Mouse (Mus musculus) gastrocnemius, adult 8-10 months (tissue): Measurements from ENCODE around the gene Hormad2. TPM values are rescaled to one million over a fixed set of nuclear protein-coding genes. Genes with fewer than 3 reads are reported as not detected.

ENCODE experiments used
- DNase-seq, 2 experiments: peaks; one replicate each; pipeline ENCODE4 v3.0.0; 2022; ENCODE audit warnings: low spot score in 2 of 2
- total RNA-seq, 4 experiments: library from RNA; stranded (reverse); gene quantifications; 2 replicates each; pipeline ENCODE4 v1.2.4; 2022

The Hormad2 gene
- total RNA-seq, 4 experiments from 2014 or later = not detected

- no peak for DNase-seq
These were observed 5.4 kb upstream of the Hormad2 start for GRCm38 (mm10) chr11:4446195-4446868.

- no peak for DNase-seq
These were observed 1.4 kb upstream of the Hormad2 start for GRCm38 (mm10) chr11:4442280-4442679.

GRCm38 (mm10) chr11:4438211-4438610, 2.7 kb downstream of the Hormad2 start:
- no peak for DNase-seq

- DNase-seq = no peak
These were observed 3.6 kb downstream of the Hormad2 start for GRCm38 (mm10) chr11:4437318-4437717.

GRCm38 (mm10) chr11:4436631-4437030, 4.3 kb downstream of the Hormad2 start:
- no peak for DNase-seq

GRCm38 (mm10) chr11:4434461-4434860, 6.4 kb downstream of the Hormad2 start:
- no peak for DNase-seq

GRCm38 (mm10) chr11:4423818-4424217, 17.1 kb downstream of the Hormad2 start:
- no peak for DNase-seq

GRCm38 (mm10) chr11:4422494-4423425, 18.1 kb downstream of the Hormad2 start:
- no peak for DNase-seq

GRCm38 (mm10) chr11:4421933-4422488, 18.9 kb downstream of the Hormad2 start:
- no peak for DNase-seq

- DNase-seq = no peak
These were observed 22.9 kb downstream of the Hormad2 start for GRCm38 (mm10) chr11:4417986-4418385.

- no peak for DNase-seq
These were observed 28.6 kb downstream of the Hormad2 start for GRCm38 (mm10) chr11:4412294-4412693.

GRCm38 (mm10) chr11:4404277-4404676, 36.6 kb downstream of the Hormad2 start:
- no peak for DNase-seq

- no peak for DNase-seq
These were observed 37.5 kb downstream of the Hormad2 start for GRCm38 (mm10) chr11:4403381-4403780.

- no peak for DNase-seq
These were observed 39.7 kb downstream of the Hormad2 start for GRCm38 (mm10) chr11:4401251-4401650.

- DNase-seq = no peak
These were observed 46.7 kb downstream of the Hormad2 start for GRCm38 (mm10) chr11:4394226-4394625.

- DNase-seq = no peak
These were observed 52.9 kb downstream of the Hormad2 start for GRCm38 (mm10) chr11:4388018-4388417.

- DNase-seq = no peak
These were observed 58.6 kb downstream of the Hormad2 start for GRCm38 (mm10) chr11:4382321-4382720.

- DNase-seq = no peak
These were observed 61.0 kb downstream of the Hormad2 start for GRCm38 (mm10) chr11:4379857-4380256.

- DNase-seq = no peak
These were observed 74.5 kb downstream of the Hormad2 start for GRCm38 (mm10) chr11:4366389-4366788.

GRCm38 (mm10) chr11:4355430-4355829, 85.5 kb downstream of the Hormad2 start:
- DNase-seq = no peak

GRCm38 (mm10) chr11:4352637-4353036, 88.3 kb downstream of the Hormad2 start:
- DNase-seq = no peak

- DNase-seq = no peak
These were observed 97.0 kb downstream of the Hormad2 start for GRCm38 (mm10) chr11:4343926-4344325.
